Mouse (Mus musculus): ENCODE measurements at regions not wholly inside any gene's neighbourhood (a gene's known extent, or its start where the extent isn't known, plus 50 kb on each side); places are given as distances from the start of the nearest gene placed in this dataset.

DNA sequence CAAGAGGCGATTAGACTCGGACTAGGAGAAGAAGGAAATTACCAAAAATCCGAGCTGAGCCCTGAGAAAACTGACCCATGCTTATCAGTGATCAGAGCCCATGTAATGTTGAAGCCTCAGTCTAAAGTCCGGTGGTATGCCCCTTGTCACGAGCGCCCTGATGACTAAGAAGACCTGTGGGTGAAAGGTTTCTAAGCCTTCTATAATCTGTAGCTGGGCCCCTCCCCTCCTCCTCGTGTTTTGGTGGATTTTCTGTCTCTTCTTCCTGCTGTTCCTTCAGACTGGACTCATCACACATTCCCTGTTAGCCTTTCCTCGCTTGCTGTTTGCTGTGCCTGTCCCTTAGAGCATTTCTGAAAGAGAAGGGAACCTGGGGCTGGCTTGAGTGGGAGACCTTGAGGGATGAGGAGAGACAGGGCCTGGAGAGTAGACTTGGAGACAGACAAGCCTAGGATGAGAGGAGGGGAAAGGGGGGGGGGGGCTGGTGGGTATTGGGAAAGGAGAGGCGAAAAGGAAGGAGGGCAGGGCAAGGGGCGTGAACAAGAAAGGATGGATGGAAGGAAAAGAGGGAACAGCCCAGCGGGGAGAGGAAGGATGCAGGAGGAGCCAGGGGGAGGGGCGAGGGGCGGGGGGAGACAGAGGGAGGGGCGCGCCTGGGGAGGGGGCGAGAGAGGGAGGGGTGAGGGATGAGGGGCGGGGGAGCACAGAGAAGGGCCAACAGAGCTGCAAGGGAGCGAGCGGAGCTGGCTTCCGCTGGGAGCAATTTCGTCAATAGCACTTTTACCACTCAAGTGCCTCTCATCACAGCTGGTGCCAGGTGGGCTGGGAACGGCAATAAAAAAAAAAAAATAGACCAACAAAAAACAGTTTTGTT lies 165.4 kb downstream of the Tle3 start:
- H3K27ac ChIP-seq (ENCODE audit: insufficient read depth, low read depth, low read length, poor library complexity, severe bottlenecking), result no peak overlapping the region
- H3K36me3 ChIP-seq (ENCODE audit: control insufficient read depth, insufficient read depth, low read length, poor library complexity, severe bottlenecking), result no peaks in the 10 kb centered on the region
- H3K9me3 ChIP-seq (ENCODE audit: control insufficient read depth, insufficient read depth, low read depth, low read length), result no peaks in the 10 kb centered on the region
- no peak for DNase-seq (ENCODE audit: low read depth, low spot score)
- no peak overlapping the region for H3K4me3 ChIP-seq (ENCODE audit: insufficient read depth in 1 of 2, low read depth in 1 of 2, low read length in 2 of 2, poor library complexity in 1 of 2, severe bottlenecking in 1 of 2)
- no peaks in the 10 kb centered on the region for H3K4me1 ChIP-seq (ENCODE audit: control insufficient read depth in 2 of 2, insufficient read depth in 2 of 2, low read length in 2 of 2, poor library complexity in 1 of 2)
- no peak overlapping the region for H3K9ac ChIP-seq (ENCODE audit: insufficient read depth, low read depth, low read length, poor library complexity, severe bottlenecking)
- in situ Hi-C loops (cut with MboI; ENCODE audit: low sequenced_read_pairs in 2 of 2, unreplicated experiment in 2 of 2), result no loop called here
- TF ChIP-seq ZNF384 (IDR thresholded peaks at IDR 0.05; ENCODE audit: low read depth, low read length) (no peak), CHD2 (IDR thresholded peaks at IDR 0.05; ENCODE audit: low read depth, low read length) (no peak), MAFK (IDR thresholded peaks at IDR 0.05; ENCODE audit: insufficient read depth, low read depth, low read length) (no peak), ZC3H11A (IDR thresholded peaks at IDR 0.05; ENCODE audit: borderline replicate concordance, low read depth, low read length) (no peak), HCFC1 (IDR thresholded peaks at IDR 0.05; ENCODE audit: borderline replicate concordance, insufficient read depth, low read length) (no peak)

DNA sequence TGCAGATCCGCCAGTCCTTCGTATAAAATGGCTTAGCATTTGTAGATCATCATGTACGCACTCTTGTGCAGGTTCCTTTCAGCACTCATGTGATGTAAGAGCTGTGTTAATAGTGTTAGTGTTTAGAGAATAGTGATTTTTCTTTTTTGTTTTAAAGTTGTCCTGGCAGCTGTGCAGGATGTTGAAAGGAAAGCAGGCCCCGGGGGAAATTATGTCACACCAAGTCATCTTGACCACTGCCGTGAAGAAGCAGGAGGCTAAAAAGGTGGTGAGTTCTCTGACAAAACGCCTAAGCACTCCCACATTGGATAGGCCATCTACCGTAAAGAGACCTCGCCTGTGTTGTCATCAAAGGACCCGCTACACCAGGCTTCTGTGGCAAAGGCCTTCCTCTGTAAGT lies 161.1 kb downstream of the Tle3 start:
- in situ Hi-C loops (cut with MboI; ENCODE audit: low sequenced_read_pairs in 2 of 2, unreplicated experiment in 2 of 2), result no loop called here
- no peak for TF ChIP-seq ZC3H11A (IDR thresholded peaks at IDR 0.05; ENCODE audit: borderline replicate concordance, low read depth, low read length)
- TF ChIP-seq ZNF384 (IDR thresholded peaks at IDR 0.05; ENCODE audit: low read depth, low read length), result no peak
- TF ChIP-seq HCFC1 (IDR thresholded peaks at IDR 0.05; ENCODE audit: borderline replicate concordance, insufficient read depth, low read length), result no peak
- TF ChIP-seq CHD2 (IDR thresholded peaks at IDR 0.05; ENCODE audit: low read depth, low read length), result no peak
- TF ChIP-seq MAFK (IDR thresholded peaks at IDR 0.05; ENCODE audit: insufficient read depth, low read depth, low read length), result no peak
- no peak for DNase-seq (ENCODE audit: low read depth, low spot score)
- Histone ChIP-seq H3K4me3 (ENCODE audit: insufficient read depth in 1 of 2, low read depth in 1 of 2, low read length in 2 of 2, poor library complexity in 1 of 2, severe bottlenecking in 1 of 2) (no peak overlapping the region), H3K4me1 (ENCODE audit: control insufficient read depth in 2 of 2, insufficient read depth in 2 of 2, low read length in 2 of 2, poor library complexity in 1 of 2) (0 out of 4 replicates have a peak, but pooled peaks cover 0 to 2% of the 10 kb centered on the region in 2 experiments), H3K36me3 (ENCODE audit: control insufficient read depth, insufficient read depth, low read length, poor library complexity, severe bottlenecking) (no peaks in the 10 kb centered on the region), H3K27ac (ENCODE audit: insufficient read depth, low read depth, low read length, poor library complexity, severe bottlenecking) (no peak overlapping the region), H3K9me3 (ENCODE audit: control insufficient read depth, insufficient read depth, low read depth, low read length) (no peaks in the 10 kb centered on the region), H3K9ac (ENCODE audit: insufficient read depth, low read depth, low read length, poor library complexity, severe bottlenecking) (no peak overlapping the region)

DNA sequence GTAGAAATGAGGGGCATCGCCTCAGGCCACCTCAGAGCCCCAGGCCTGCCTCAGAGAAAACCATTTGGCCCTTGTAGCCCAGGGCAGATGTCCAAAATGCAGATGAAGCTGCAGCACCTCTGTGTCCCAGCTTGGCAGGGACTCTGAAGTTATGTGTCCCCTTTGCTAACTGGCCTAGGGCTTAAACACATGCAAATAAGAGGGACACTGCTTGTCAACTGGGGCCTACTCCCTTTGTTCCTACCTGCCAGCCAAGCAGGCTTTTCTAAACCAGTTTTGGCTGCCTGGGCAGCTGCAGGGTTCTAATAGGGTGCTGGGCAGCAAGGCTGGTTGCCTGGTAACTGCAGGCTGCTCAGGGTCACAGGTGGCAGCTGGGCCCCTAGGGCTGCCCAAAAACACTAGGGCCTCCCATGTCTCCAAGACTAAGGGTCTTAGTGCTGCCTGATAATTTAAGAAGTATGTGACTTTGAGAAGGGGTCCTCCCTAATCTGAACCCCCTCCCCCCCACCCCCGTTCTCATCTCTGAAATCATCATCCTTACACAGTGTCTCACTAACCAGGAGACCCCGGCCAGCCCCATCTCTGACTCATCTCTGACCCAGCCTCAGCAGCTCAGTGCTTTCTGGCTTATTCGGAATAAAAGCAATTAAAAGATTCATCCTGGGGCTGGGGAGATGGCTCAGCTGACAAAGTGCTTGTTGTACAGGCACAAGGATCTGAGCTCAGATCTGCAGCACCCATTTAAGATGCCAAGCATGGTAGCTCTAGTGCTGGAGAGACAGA lies 158.3 kb downstream of the Tle3 start:
- in situ Hi-C loops (cut with MboI; ENCODE audit: low sequenced_read_pairs in 2 of 2, unreplicated experiment in 2 of 2), result no loop called here
- Histone ChIP-seq H3K4me1 (ENCODE audit: control insufficient read depth in 2 of 2, insufficient read depth in 2 of 2, low read length in 2 of 2, poor library complexity in 1 of 2) (0 out of 4 replicates have a peak, but pooled peaks cover 0 to 2% of the 10 kb centered on the region in 2 experiments), H3K9me3 (ENCODE audit: control insufficient read depth, insufficient read depth, low read depth, low read length) (no peaks in the 10 kb centered on the region), H3K27ac (ENCODE audit: insufficient read depth, low read depth, low read length, poor library complexity, severe bottlenecking) (no peak overlapping the region), H3K36me3 (ENCODE audit: control insufficient read depth, insufficient read depth, low read length, poor library complexity, severe bottlenecking) (no peaks in the 10 kb centered on the region), H3K4me3 (ENCODE audit: insufficient read depth in 1 of 2, low read depth in 1 of 2, low read length in 2 of 2, poor library complexity in 1 of 2, severe bottlenecking in 1 of 2) (no peak overlapping the region), H3K9ac (ENCODE audit: insufficient read depth, low read depth, low read length, poor library complexity, severe bottlenecking) (no peak overlapping the region)
- no peak for TF ChIP-seq HCFC1 (IDR thresholded peaks at IDR 0.05; ENCODE audit: borderline replicate concordance, insufficient read depth, low read length)
- no peak for DNase-seq (ENCODE audit: low read depth, low spot score)

DNA sequence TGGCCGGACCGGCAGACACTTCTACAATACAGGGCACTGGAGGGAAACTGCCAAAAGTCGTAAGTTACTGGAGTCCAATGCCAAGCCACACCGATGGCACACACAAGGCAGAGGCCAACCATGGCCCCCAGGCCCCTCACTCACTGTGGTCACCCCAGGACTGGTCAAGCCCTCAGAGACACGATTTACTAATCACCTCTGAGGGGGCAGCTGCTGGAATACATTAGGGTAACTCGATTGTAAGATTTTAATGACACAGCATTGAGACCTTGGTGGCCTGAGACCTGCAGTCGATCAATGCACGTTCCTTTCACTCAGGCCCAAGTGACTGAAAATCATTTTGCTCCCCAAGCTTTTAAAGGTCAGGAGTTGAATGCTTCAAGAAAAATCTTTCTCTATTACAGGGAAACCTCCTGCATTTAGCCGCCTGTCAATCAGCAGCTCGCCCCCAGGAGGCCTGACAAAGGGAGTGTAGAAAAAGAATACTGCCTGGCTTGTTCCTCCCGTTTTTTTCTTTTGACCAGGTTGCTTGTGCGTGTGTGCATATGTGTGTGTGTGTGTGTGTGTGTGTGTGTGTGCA lies 156.2 kb downstream of the Tle3 start:
- Histone ChIP-seq H3K4me3 (ENCODE audit: insufficient read depth in 1 of 2, low read depth in 1 of 2, low read length in 2 of 2, poor library complexity in 1 of 2, severe bottlenecking in 1 of 2) (no peak overlapping the region), H3K27ac (ENCODE audit: insufficient read depth, low read depth, low read length, poor library complexity, severe bottlenecking) (no peak overlapping the region), H3K4me1 (ENCODE audit: control insufficient read depth in 2 of 2, insufficient read depth in 2 of 2, low read length in 2 of 2, poor library complexity in 1 of 2) (0 out of 4 replicates have a peak, but pooled peaks cover 0 to 2% of the 10 kb centered on the region in 2 experiments), H3K36me3 (ENCODE audit: control insufficient read depth, insufficient read depth, low read length, poor library complexity, severe bottlenecking) (no peaks in the 10 kb centered on the region), H3K9ac (ENCODE audit: insufficient read depth, low read depth, low read length, poor library complexity, severe bottlenecking) (no peak overlapping the region), H3K9me3 (ENCODE audit: control insufficient read depth, insufficient read depth, low read depth, low read length) (no peaks in the 10 kb centered on the region)
- no peak for DNase-seq (ENCODE audit: low read depth, low spot score)
- TF ChIP-seq HCFC1 (IDR thresholded peaks at IDR 0.05; ENCODE audit: borderline replicate concordance, insufficient read depth, low read length) (no peak), CHD2 (IDR thresholded peaks at IDR 0.05; ENCODE audit: low read depth, low read length) (no peak), MAFK (IDR thresholded peaks at IDR 0.05; ENCODE audit: insufficient read depth, low read depth, low read length) (no peak), ZC3H11A (IDR thresholded peaks at IDR 0.05; ENCODE audit: borderline replicate concordance, low read depth, low read length) (no peak), ZNF384 (IDR thresholded peaks at IDR 0.05; ENCODE audit: low read depth, low read length) (no peak)
- in situ Hi-C loops (cut with MboI; ENCODE audit: low sequenced_read_pairs in 2 of 2, unreplicated experiment in 2 of 2), result no loop called here
